Mouse (Mus musculus) heart, embryonic 15.5 days (tissue): Measurements from ENCODE around the gene Prss36. TPM values are rescaled to one million over a fixed set of nuclear protein-coding genes. Genes with fewer than 3 reads are reported as not detected.

Source experiments
- ATAC-seq: fragments of 200-750 bp; cut with Nextera tagmentation; replicated peaks from 2 replicates; pipeline ENCODE4 v1.8.0; 2017; ENCODE audit warnings: low read depth, moderate TSS enrichment; ENCODE audit not compliant: insufficient number of reproducible peaks, insufficient read depth, low FRiP score
- H3K27ac ChIP-seq: fragments of 300-500 bp; sonication (generic); 2 replicates; pipeline ENCODE4 v1.5.1; 2015; ENCODE audit warnings: mild to moderate bottlenecking, inconsistent platforms
- H3K27me3 ChIP-seq: fragments of 300-500 bp; sonication (generic); 2 replicates; pipeline ENCODE4 v1.6.1; 2015; ENCODE audit warnings: inconsistent platforms
- H3K36me3 ChIP-seq: fragments of 300-500 bp; sonication (generic); 2 replicates; pipeline ENCODE4 v1.6.1; 2015; ENCODE audit warnings: mild to moderate bottlenecking, inconsistent platforms
- H3K4me1 ChIP-seq: fragments of 300-500 bp; sonication (generic); replicated peaks from 2 replicates; pipeline ENCODE4 v1.6.1; 2015; ENCODE audit warnings: inconsistent platforms
- H3K4me2 ChIP-seq: fragments of 300-500 bp; sonication (generic); 2 replicates; pipeline ENCODE4 v1.6.1; 2015; ENCODE audit warnings: inconsistent platforms, mild to moderate bottlenecking, moderate library complexity
- H3K4me3 ChIP-seq: fragments of 300-500 bp; sonication (generic); 2 replicates; pipeline ENCODE4 v1.5.1; 2015; ENCODE audit warnings: mild to moderate bottlenecking, inconsistent platforms
- H3K9ac ChIP-seq: fragments of 300-500 bp; sonication (generic); 2 replicates; pipeline ENCODE4 v1.6.1; 2015; ENCODE audit warnings: mild to moderate bottlenecking, inconsistent platforms
- H3K9me3 ChIP-seq: fragments of 300-500 bp; sonication (generic); replicated peaks from 2 replicates; pipeline ENCODE4 v1.6.1; 2016; ENCODE audit warnings: inconsistent platforms
- WGBS: fragments of 180-500 bp; shearing (Covaris S2); methylation state at CpG from one replicate; pipeline ENCODE4 v1.1.7; 2015; ENCODE audit warnings: mixed read lengths; 5-methylcytosine and 5-hydroxymethylcytosine counted together
- polyA plus RNA-seq: library from polyadenylated mRNA; unstranded; fragments of >200 nt; fragmentation: Nextera tagmentation; extraction: Ambion mirVana; gene quantifications from 2 replicates; pipeline ENCODE4 v1.2.1, GENCODE M21; 2015

The Prss36 gene
- polyA plus RNA-seq, 1 experiment from 2014 or later = 7.9 TPM

DNA sequence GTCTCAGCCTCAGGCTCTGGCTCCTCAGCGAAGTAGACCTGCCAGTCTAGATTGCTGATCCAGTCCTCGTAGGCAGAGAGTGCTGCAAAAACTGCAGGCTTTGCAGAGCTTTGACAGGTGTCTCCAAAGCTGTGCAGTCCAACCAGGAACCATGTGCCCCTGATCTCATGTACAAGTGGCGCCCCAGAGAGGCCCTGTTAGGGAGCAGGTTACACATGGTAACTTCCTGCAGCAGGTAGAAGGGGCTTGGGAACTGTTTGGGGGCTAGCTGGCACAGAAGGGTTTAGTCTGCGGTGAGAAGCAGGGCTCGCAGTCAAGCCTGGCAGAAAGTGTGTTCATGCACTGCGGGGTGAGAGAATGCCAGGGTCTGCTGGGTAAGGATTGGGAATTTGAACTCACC is 60.0 kb downstream of the Prss36 start:
- ATAC-seq = no peak

DNA sequence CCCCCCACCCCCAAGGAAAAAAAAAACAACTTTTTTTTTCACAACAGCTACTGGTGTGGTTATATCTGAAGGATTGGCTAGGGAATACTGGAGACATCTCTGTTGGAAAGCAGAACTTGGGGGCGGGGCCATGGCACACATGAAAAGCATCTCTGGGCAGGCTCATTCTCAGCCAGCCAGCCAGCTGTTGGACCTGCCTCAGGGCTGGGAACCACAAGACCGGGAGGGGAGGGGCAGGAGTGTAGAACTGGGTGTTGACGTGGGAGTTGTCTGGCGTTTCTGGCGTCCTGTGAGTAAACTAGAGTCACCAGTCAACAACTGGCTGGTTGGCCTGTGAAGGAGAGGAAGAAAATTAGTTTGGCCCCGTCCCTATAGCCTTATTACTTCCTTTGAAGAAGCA is 60.6 kb downstream of the Prss36 start:
- peaks cover 33% of the 10 kb centered on the region for H3K4me1 ChIP-seq
- ATAC-seq = no peak
- no peaks in the 10 kb centered on the region for H3K9me3 ChIP-seq
- no peak overlapping the region for H3K4me3 ChIP-seq
- WGBS = 57% methylated on average over 6 of the region's 6 CpGs
- no peak overlapping the region for H3K9ac ChIP-seq
- H3K27ac ChIP-seq = no peak overlapping the region
- no peak overlapping the region for H3K4me2 ChIP-seq
- peaks cover 71% of the 10 kb centered on the region for H3K36me3 ChIP-seq
- H3K27me3 ChIP-seq = no peaks in the 10 kb centered on the region

More for the DNA sequence above, 60.0 kb downstream of the Prss36 start:
- no peak overlapping the region for H3K4me2 ChIP-seq
- H3K9me3 ChIP-seq = no peaks in the 10 kb centered on the region
- no peak overlapping the region for H3K4me3 ChIP-seq
- WGBS = 87% methylated on average over 6 of the region's 6 CpGs
- H3K27me3 ChIP-seq = no peaks in the 10 kb centered on the region
- H3K9ac ChIP-seq = no peak overlapping the region
- H3K4me1 ChIP-seq = peaks cover 33% of the 10 kb centered on the region
- H3K27ac ChIP-seq = no peak overlapping the region
- H3K36me3 ChIP-seq = peaks cover 65% of the 10 kb centered on the region

Other genes with a start within 250 kb of the Prss36 start
- 37.2 and 45.7 TPM in 2 replicates for gene Bcl7c, start 237.8 kb downstream of the Prss36 start, polyA plus RNA-seq
- 4.7 and 8.4 TPM in 2 replicates for gene Ctf1, start 234.0 kb downstream of the Prss36 start, polyA plus RNA-seq
- gene Ctf2, start 214.6 kb downstream of the Prss36 start, polyA plus RNA-seq = 0.20 TPM in 1 of 2 replicates, not detected in the other
- 1.4 and 2.2 TPM in 2 replicates for gene Fbxl19, start 202.2 kb downstream of the Prss36 start, polyA plus RNA-seq
- gene Orai3, start 176.9 kb downstream of the Prss36 start, polyA plus RNA-seq = 15.6 and 21.7 TPM in 2 replicates
- 13.0 and 16.7 TPM in 2 replicates for gene Setd1a, start 170.1 kb downstream of the Prss36 start, polyA plus RNA-seq
- not detected in 2 replicates for gene Gm49388, start 161.1 kb downstream of the Prss36 start, polyA plus RNA-seq
- 22.0 and 24.0 TPM in 2 replicates for gene Hsd3b7, start 146.1 kb downstream of the Prss36 start, polyA plus RNA-seq
- gene Stx4a, start 122.4 kb downstream of the Prss36 start, polyA plus RNA-seq = 50.5 and 51.0 TPM in 2 replicates
- 1.4 and 2.1 TPM in 2 replicates for gene Stx1b, start 122.2 kb downstream of the Prss36 start, polyA plus RNA-seq
- gene Zfp646, start 70.5 kb downstream of the Prss36 start, polyA plus RNA-seq = 5.3 and 7.0 TPM in 2 replicates
- 7.9 and 11.1 TPM in 2 replicates for gene Zfp668, start 69.9 kb downstream of the Prss36 start, polyA plus RNA-seq
- 1.2 and 1.7 TPM in 2 replicates for gene Prss53, start 55.8 kb downstream of the Prss36 start, polyA plus RNA-seq
- not detected in 2 replicates for gene Gm21974, start 51.3 kb downstream of the Prss36 start, polyA plus RNA-seq
- gene Vkorc1, start 51.1 kb downstream of the Prss36 start, polyA plus RNA-seq = 95.9 and 126 TPM in 2 replicates
- 122 and 145 TPM in 2 replicates for gene Bckdk, start 42.6 kb downstream of the Prss36 start, polyA plus RNA-seq
- gene Kat8, start 34.2 kb downstream of the Prss36 start, polyA plus RNA-seq = 23.5 and 27.6 TPM in 2 replicates
- 1.9 and 6.0 TPM in 2 replicates for gene Prss8, start 16.6 kb downstream of the Prss36 start, polyA plus RNA-seq
- 254 and 307 TPM in 2 replicates for gene Fus, start 20.7 kb upstream of the Prss36 start, polyA plus RNA-seq
- 42.8 and 56.1 TPM in 2 replicates for gene Pycard, start 47.1 kb upstream of the Prss36 start, polyA plus RNA-seq
- 0.77 and 1.1 TPM in 2 replicates for gene Trim72, start 57.2 kb upstream of the Prss36 start, polyA plus RNA-seq
- 0.69 and 1.6 TPM in 2 replicates for gene Itgam, start 115.9 kb upstream of the Prss36 start, polyA plus RNA-seq
- not detected in 2 replicates for gene Gm49368, start 116.0 kb upstream of the Prss36 start, polyA plus RNA-seq
- gene Itgax, start 182.8 kb upstream of the Prss36 start, polyA plus RNA-seq = 0.14 and 0.61 TPM in 2 replicates
- 0.20 TPM in 2 replicates for gene Itgad, start 207.7 kb upstream of the Prss36 start, polyA plus RNA-seq